Mouse (Mus musculus): ENCODE results near the gene Ctcf.

The Ctcf gene

GRCm38 (mm10) chr8:105727397-105728124 lies 91.2 kb downstream of the Ctcf start:
- CTCF ChIA-PET: no interaction called here

- CTCF ChIA-PET: interaction anchor here (0.5 kb wide), 1 partner anchor 35 kb away, joined by 3 read pairs; no protein-coding TSS in a partner anchor
Observed at GRCm38 (mm10) chr8:105732186-105732585, 95.8 kb downstream of the Ctcf start.
